Mouse (Mus musculus) embryonic stem cell, embryonic (primary cell): Measurements from ENCODE around the gene Cer1.

Experiments
- CTCF ChIA-PET, 4 experiments: fragments of 300-600 bp in 2 of 4; fragments of 350-600 bp in 2 of 4; sonication (Branson Sonifier 250); formaldehyde crosslinking; loops; one replicate each; lab custom pipeline; 2022; ENCODE audit warnings: inconsistent platforms in 2 of 4; lab: Charles Lee
- POLR2A ChIA-PET, 4 experiments: fragments of 300-600 bp in 2 of 4; fragments of 350-600 bp in 2 of 4; sonication (Branson Sonifier 250); formaldehyde crosslinking; loops; one replicate each; lab custom pipeline; 2022; ENCODE audit warnings: antibody characterized with exemption in 4 of 4, inconsistent platforms in 1 of 4; lab: Charles Lee

The Cer1 gene

DNA sequence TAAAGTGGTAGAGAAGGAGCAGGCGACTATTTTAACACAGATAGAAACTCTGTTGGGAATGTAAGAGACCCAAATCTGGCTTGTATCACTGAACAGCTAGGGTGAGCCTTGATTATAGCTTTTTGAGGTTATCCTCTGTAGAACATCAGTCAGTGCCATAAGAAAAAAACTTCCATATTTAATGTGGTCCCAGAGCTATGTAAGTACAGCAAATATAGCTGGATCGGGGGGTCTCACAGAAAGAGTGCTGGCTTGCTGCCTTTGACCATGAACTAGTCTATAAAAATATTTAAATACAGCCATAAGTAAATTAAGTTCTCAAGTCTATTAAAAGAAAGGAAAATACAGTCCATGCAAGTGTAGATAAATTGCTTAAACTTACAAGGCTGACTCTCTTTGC is 4.7 kb downstream of the Cer1 start:
- ChIA-PET POLR2A (no interaction called here), CTCF (no interaction called here)

DNA sequence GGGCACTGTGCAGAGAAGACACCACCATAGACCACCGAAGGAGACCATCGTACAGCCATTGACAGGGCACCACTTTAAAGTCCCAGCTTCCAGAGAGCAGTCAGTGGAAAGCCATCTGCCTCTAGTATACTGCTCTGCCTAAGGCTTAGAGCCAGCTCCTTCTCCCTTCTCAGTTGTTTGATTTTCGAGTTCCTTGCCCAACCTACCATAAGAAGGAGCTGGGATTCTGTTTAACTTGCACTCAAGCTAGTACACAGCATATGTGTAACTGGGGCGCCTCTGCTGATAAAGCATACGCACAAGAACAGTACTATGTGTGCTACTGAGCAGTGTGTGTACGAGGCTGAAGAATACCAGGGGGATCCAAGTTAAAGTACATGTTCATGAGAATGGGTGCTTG is 5.8 kb downstream of the Cer1 start:
- CTCF ChIA-PET = interaction anchor here in 1 of 4 experiments (1.0 kb wide), 1 partner anchor 40 kb away, joined by 4 read pairs; no protein-coding TSS in a partner anchor
- POLR2A ChIA-PET = no interaction called here

DNA sequence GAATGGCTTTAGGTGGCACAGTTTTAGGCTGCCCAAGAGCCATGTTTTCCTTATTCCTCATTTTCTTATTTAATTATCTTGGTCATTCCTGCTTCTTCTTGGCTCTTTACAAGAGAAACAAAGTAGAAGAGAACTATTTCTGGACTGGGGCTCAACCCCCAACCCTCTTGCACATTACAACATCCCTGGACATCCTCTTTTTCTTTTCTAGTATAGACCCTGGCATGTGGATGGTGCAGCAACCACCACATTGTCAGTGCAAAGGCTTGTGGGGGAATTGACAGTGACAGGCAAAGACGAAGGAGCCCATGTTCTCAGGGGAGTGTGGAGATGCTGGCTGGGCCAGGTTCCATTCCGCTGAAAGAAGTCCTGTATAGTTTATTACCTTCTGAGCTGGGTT is 8.3 kb downstream of the Cer1 start:
- CTCF ChIA-PET = interaction anchor here in 1 of 4 experiments (0.6 kb wide), 1 partner anchor 642 kb away, joined by 4 read pairs; no protein-coding TSS in a partner anchor
- POLR2A ChIA-PET = no interaction called here

DNA sequence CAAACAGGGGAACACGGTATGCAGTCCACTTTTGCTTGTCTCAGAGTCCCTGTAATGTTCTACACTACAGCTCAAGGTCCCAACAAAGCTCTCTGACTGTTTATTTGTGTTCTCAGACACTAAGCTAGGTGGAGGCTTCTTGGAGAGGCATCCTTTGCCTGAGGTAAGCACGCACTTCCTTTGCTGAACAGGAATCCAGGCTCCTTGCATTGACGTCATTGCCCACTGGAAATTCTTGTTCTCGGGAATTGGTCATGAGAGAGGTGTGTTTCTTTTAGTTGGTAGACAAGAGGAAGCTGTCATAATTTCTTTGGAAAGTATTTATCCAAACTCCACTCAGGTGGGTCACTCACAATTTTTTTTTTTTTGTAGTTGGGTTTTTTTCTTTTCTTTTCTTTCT is 9.4 kb downstream of the Cer1 start:
- CTCF ChIA-PET = interaction anchor here in 1 of 4 experiments (0.5 kb wide), 1 partner anchor 57 kb away, joined by 3 read pairs; no protein-coding TSS in a partner anchor
- POLR2A ChIA-PET = interaction anchor here in 1 of 4 experiments (0.8 kb wide), 1 partner anchor 16 kb away, joined by 3 read pairs; no protein-coding TSS in a partner anchor

DNA sequence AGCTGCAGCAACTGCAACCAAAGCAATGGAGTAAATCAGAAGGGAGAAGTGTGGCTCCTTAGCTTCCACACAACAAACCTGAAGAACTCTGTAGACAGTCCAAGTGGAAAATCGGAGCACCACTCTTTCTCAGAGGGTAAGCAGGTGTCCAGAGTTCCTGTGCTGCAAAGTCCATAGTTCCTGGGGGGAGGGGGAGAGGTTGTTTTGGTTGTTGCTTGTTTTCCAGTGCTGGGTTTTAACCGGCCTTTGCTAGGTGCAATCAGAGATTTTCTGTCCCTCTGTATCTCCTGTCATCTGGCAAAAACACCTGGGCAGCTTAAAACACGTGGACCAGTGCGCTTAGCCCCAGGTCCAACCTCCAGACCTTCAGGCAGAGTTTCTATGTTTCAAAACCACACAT is 10.2 kb downstream of the Cer1 start:
- POLR2A ChIA-PET = no interaction called here
- CTCF ChIA-PET = no interaction called here

DNA sequence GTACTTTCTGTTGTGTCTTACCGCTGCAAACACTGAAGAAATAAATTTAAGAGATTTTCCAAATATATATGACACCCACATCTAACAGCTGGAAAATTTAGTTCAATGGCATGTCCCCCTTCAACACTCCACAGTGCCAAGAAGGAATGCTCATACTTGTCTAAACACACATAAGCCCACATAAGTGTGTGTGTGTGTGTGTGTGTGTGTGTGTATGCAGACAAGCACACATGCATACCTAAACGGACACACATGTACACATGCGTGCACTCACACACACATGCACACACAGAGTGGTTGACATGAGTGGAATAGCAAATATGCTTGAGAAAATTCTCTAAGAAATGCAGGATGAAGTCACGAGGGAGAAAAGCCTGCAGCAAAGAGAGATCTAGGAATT is 12.4 kb downstream of the Cer1 start:
- ChIA-PET POLR2A (interaction anchor here in 1 of 4 experiments (1.0 to 1.5 kb wide), 3 partner anchors 11 to 14 kb away, joined by 3 to 7 read pairs (median 5); partner anchors contain the start of gene Zdhhc21), CTCF (interaction anchor here in 2 of 4 experiments (0.8 to 1.1 kb wide), 2 partner anchors 9 to 10 kb away, joined by 3 read pairs; no protein-coding TSS in a partner anchor)

DNA sequence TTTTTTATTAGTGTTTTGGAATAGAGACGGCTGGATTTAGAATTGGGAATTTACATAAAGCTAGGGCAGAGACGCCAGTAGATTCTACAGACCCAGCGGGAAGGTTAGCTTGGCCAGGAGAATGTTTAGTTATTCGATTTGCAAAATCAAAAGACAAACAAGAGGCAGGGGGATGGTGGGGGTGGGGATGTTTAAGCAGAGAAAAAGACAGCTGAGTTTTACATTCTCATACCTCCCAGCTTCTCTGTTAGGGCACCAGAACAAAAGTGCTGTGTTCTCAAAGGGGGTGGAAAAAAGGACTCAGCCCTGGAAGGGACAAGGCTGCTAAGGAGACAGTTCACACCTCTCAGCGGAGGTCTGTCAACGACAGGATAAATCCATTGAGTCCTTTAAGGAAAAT is 12.8 kb downstream of the Cer1 start:
- POLR2A ChIA-PET = interaction anchor here in 1 of 4 experiments (1.0 to 1.5 kb wide), 2 partner anchors 12 to 14 kb away, joined by 5 to 7 read pairs; partner anchors contain the start of gene Zdhhc21
- CTCF ChIA-PET = interaction anchor here in 1 of 4 experiments (1.1 kb wide), 1 partner anchor 10 kb away, joined by 3 read pairs; no protein-coding TSS in a partner anchor

DNA sequence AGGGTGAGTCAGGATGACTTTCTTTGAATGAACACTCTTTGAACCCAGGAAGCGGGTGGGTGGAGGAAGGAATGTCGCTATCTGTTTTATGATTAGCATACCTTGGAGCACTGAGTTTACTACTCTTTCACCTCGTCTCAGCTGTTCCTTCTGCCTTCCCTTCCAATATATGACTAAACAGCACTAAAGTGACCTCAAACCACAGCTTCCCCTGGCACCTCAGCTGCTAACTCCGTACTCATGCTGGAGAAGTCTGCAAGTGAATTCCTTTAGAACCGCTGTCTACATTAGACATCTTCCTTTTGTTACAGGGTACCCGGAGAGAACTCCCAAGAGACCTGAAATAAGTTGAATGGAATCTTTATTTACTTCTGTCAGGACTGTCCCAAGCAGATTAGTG is 14.0 kb downstream of the Cer1 start:
- CTCF ChIA-PET = no interaction called here
- POLR2A ChIA-PET = interaction anchor here in 1 of 4 experiments (1.5 kb wide), 1 partner anchor 12 kb away, joined by 7 read pairs; no protein-coding TSS in a partner anchor

DNA sequence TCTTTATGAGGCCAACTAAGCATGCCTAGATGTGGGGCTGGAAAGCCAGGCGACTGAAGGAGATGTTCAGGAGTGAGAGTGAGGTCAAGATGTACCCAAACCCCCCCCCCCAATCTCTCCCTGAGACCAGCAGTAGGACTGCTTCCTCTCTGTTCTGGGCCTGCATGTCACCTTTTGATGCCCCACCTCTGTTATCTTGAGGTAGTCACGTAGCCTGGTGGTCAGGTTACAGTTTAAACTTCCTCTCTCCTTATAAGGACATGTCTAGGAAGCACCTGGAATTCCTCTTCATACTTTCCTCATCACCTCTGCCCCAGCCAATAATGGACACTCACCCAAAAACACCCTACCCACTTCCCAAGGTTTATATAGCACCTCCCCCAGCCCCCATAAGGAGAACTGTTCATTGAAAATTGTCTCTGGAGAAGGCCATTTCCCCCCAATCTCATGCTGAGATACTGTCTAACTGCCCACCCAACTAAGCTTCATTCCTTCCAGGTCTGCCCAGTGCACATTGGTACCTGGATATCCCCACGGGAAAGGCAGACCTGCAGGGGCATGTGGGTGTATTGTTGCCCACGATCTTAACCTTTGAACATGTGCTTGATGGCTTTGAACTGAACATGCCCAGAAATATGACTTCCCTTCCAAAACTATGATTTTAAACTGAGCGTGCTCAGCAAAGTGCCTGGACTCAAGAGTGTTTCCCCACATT is 17.1 kb downstream of the Cer1 start:
- ChIA-PET CTCF (interaction anchor here in 1 of 4 experiments (0.7 kb wide), 1 partner anchor 15 kb away, joined by 7 read pairs; no protein-coding TSS in a partner anchor), POLR2A (no interaction called here)

DNA sequence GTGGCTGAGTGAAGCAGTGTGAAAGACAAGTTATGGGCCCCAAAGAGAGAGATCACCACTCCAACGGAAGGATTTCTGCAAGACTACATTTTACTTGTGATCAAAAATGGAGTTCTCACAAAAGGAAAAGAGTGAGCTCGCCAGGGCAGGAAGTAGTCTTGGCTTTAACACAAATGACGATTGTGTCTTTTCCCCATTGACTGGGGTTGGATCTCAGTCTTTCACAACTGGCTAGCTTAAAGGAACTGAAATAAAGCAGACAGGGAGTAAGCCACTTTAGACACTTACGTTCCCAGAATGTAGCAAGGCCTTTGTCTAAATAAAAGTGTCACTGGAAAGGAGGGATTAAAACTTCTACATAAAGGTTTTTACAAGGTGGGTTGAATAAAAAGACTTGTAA is 17.8 kb downstream of the Cer1 start:
- ChIA-PET CTCF (interaction anchor here in 1 of 4 experiments (0.7 kb wide), 1 partner anchor 15 kb away, joined by 7 read pairs; no protein-coding TSS in a partner anchor), POLR2A (no interaction called here)

DNA sequence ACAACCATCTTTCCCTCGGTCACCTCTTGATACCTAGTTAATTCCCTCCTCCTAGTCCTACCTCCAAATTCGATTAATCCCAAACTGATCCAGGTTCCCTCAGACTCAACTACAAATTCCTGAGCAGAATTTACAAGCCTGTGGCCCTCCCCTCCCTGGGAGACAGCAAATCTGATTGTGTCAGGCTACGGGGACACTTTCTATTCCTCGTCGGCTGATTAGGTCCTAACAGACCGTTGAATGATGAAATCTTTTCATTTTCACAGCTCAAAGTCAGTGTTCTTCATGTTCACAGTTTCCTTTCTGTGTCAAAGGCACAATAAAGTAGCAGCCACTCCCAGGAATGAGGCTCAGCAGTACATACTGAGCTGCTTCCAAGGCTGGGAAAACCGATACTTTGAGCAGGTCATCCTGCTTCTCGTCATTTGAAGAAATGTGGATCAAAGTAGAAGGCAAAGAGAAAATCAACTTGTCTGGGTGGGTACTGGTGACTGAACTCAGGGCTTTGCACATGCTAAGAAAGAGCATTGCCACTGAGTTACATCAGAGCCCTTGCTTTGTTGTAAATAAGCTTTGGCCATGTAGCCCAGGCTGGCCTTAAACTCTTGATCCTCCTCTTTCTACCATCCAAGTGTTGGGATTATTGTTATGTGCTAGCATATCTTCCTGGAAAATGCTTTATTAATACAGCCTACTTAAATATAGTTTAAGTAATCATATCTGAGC is 19.8 kb downstream of the Cer1 start:
- ChIA-PET CTCF (interaction anchor here in 1 of 4 experiments (0.6 kb wide), 1 partner anchor 19 kb away, joined by 10 read pairs; no protein-coding TSS in a partner anchor), POLR2A (no interaction called here)

DNA sequence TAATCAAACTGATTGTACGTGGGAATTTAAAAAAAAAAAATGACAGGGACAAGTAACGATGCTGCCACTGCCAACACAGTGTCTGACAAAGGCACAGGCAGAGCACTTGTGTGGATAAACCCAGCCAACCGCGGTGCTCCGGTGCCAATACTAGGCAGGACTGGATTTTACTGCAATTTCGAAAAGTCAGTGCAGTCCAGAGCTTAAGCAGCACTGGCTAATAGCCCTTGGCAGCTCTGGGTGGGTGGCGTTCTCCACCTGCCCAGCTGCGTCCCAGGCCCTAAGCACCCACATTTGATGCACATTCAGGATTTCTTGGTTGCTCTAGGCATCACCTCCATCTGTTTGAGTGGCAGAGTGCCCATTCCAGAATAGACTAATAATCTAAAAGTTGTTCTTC is 21.6 kb downstream of the Cer1 start:
- ChIA-PET CTCF (no interaction called here), POLR2A (no interaction called here)

DNA sequence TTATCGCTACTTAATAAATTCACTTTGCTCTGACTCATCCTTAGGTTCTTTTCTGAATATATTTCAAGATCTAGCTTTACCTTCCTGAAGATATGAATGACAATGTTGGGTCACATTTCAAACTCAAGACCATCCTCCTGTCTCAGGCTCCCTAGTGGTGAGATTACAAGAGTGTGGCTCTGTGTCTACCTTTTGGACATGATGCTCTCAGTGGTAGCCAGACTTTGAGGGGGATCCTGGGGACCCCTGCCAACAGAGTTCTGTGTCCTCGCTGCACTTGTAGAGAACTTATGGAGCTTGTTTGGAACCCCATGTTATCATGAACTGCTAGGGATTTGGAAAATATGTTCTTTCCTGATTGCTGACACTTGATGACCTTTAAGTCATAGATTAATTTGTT is 23.5 kb downstream of the Cer1 start:
- ChIA-PET CTCF (no interaction called here), POLR2A (interaction anchor here in 1 of 4 experiments (1.6 kb wide), 1 partner anchor 12 kb away, joined by 3 read pairs; no protein-coding TSS in a partner anchor)

DNA sequence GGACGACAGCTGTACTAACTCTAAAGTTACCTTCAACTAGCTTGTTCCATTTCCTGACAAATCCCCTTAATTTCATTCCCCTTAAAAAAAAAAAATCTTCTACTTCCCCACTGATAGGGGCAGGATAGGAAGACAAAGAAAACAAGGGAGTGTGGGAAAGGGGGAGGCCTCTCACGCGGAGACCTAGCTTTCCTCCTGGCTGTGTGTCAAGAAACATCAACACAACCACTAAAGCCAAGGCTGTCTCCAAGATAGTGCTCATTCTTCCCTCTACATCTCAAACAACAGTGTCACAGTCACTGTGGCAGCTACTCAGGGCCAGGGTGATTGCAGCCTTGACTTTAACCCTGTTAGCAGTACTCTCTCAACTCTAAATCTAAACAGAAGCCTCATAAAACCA is 24.4 kb downstream of the Cer1 start:
- ChIA-PET POLR2A (interaction anchor here in 1 of 4 experiments (1.4 kb wide), 1 partner anchor 11 kb away, joined by 5 read pairs; no protein-coding TSS in a partner anchor), CTCF (interaction anchor here in 1 of 4 experiments (0.7 kb wide), 1 partner anchor 681 kb away, joined by 3 read pairs; no protein-coding TSS in a partner anchor)

DNA sequence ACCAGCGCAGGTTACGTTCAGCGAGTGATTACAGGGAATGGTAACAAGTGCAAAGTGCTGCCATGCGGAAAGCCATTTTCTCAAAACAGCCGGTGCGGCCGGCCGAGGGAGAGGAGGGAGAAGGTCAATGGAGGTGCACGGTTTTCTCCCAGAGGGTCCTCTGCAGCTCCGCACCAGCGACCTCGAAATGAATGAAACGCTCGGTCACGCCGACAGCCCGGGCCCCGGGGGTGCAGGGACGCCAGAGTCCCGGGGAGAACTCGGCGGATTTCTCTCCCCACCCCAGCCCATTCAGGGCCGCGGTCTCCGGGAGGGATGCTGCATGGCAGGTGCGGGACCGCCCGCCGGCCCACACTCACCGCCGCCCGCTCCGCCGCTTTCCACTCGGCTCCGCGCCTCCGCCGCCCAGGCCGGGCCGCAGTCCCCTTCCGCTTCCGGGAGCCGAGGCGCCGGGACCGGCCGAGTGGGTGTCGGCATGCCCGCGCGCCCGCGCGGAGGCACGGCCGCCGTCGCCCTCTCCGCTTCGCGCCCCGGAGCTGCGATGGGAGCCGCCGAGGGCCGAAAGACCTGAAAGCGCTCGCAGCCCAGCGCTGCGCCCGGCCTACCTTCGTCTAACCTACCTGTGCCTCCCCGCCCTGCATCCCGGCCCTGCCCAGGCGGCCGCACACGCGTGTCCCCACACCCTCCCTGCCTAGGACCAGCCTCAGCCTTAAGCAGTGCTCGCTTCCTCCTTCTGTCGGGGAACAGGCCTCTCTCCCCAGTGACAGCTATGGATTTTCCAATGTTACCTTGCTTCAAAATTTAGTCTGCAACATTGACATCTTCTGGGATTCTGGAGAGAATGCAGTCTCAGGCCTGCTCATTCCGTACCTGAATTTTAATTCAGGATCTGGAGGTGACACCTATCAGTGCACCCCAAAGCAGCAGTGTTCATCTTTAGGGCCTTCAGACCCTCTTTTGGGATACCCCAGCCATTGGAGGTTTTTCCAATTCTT is 25.5 kb downstream of the Cer1 start, which contains the start of gene Zdhhc21:
TSS of gene Zdhhc21 (minus strand) at position 828 of the 995 bp plus-strand sequence.
- POLR2A ChIA-PET = interaction anchor here in 1 of 4 experiments (1.4 to 1.5 kb wide), 2 partner anchors 12 kb away, joined by 5 to 7 read pairs; no protein-coding TSS in a partner anchor

DNA sequence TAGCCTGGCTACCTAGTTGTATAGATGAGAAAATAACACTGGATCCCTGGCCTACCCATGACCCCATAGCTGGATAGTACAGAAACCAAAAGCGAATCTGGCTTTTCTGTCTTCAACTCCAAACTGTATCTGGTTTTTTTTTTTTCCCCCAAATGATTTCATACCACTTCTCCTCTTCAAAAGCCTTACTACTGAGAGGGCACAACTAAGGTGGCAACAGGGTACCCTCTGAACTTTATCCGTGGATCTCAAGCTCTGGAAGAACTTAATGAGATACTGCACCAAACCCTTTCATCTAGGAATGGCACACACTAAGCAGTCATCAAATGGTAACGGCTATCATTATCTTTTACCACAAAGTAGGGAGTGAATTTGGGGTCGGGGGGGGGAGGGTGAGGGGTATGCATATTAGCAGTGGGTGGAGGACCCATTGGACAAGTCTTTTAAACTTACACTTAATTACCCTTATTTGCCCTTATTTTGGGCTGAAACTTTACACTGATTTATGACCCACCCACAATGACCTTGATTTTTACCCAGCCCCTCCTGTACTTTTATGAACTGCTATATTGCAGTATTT is 26.4 kb downstream of the Cer1 start:
- POLR2A ChIA-PET = interaction anchor here in 2 of 4 experiments (0.7 to 1.5 kb wide), 3 partner anchors 13 to 376 kb away, joined by 3 to 7 read pairs (median 4); no protein-coding TSS in a partner anchor
- CTCF ChIA-PET = interaction anchor here in 1 of 4 experiments (0.6 kb wide), 1 partner anchor 25 kb away, joined by 4 read pairs; no protein-coding TSS in a partner anchor

More for the DNA sequence above, 25.5 kb downstream of the Cer1 start, which contains the start of gene Zdhhc21:
- CTCF ChIA-PET = interaction anchor here in 2 of 4 experiments (0.5 to 0.7 kb wide), 2 partner anchors 38 to 682 kb away, joined by 3 to 4 read pairs; no protein-coding TSS in a partner anchor

DNA sequence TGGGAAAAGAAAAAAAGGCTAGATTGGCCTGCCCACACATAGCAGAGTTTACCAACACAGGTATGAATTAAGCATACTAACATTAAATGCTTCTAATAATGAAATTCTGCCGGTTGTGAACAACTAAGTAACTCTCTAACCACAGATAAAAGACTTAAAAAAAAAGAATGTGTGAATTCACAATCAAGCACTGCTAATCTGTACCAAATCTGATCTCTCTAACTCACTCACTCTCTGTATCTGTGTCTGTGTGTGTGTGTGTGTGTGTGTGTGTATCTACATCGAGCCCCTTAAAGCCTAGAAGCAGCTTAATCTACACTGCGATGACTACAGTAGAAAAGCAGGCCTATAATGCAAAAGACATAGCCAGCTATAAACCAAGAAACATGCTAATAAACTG is 28.0 kb downstream of the Cer1 start:
- CTCF ChIA-PET = no interaction called here
- POLR2A ChIA-PET = no interaction called here
